Mouse (Mus musculus) olfactory bulb, adult 2 months (tissue): Measurements from ENCODE around the gene Nop56. TPM values are rescaled to one million over a fixed set of nuclear protein-coding genes. Genes with fewer than 3 reads are reported as not detected.

Experiments
- H3K27ac ChIP-seq: fragments of 200-500 bp; 2 replicates; pipeline ENCODE4 v1.5.1; 2012; ENCODE audit warnings: low read depth, low read length; ENCODE audit not compliant: insufficient read depth
- H3K4me1 ChIP-seq: fragments of 200-500 bp; 2 replicates; pipeline ENCODE4 v1.6.1; 2012; ENCODE audit warnings: low read length; ENCODE audit not compliant: control insufficient read depth, insufficient read depth
- H3K4me3 ChIP-seq: fragments of 200-500 bp; 2 replicates; pipeline ENCODE4 v1.5.1; 2012; ENCODE audit warnings: mild to moderate bottlenecking, low read depth, low read length, moderate library complexity; ENCODE audit not compliant: insufficient read depth
- CTCF ChIP-seq: fragments of 200-500 bp; IDR thresholded peaks from 2 replicates; pipeline ENCODE4 v1.5.1; 2012; ENCODE audit warnings: low read depth, mild to moderate bottlenecking, low read length, moderate library complexity; ENCODE audit not compliant: insufficient read depth
- POLR2A ChIP-seq: fragments of 200-500 bp; IDR thresholded peaks from 2 replicates; pipeline ENCODE4 v1.6.1; 2012; ENCODE audit warnings: mild to moderate bottlenecking, low read depth, low read length, moderate library complexity; ENCODE audit not compliant: insufficient read depth
- WGBS: fragments of 180-500 bp; shearing (Covaris S2); methylation state at CpG from one replicate; pipeline ENCODE4 v1.1.7; 2018; 5-methylcytosine and 5-hydroxymethylcytosine counted together
- polyA plus RNA-seq: library from polyadenylated mRNA; stranded (reverse); fragments of >200 nt; gene quantifications from 2 replicates; pipeline ENCODE4 v1.2.4, GENCODE M21; 2012; ENCODE audit warnings: low replicate concordance; ENCODE audit not compliant: missing spikeins, insufficient read depth, insufficient read length

Gene Nop56
- polyA plus RNA-seq, 1 experiment, result 362 TPM

DNA sequence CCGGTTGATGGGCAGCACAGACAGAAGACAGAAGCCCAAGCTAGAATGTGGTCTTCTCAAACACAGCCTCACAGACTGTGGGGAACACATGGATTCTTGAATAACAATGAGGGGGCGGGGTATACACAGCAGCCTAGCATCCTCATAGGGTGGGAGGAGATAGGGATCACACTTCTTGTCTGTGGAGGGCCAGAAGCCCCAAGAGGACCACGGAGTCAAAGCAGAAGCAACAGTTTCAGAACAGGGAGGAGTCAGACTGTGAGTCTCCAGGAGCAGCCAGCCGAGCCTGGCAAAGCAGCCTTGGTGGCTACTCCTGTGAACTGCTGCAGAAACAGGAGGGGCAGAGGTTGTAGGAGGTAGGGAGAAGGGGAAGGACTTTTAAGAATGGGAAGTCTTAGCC is 19.3 kb downstream of the Nop56 start:
- no peak overlapping the region for H3K4me3 ChIP-seq
- 15% methylated on average over 4 of the region's 4 CpGs for WGBS
- no peak overlapping the region for H3K27ac ChIP-seq
- peaks cover 15% of the 10 kb centered on the region for H3K4me1 ChIP-seq
- TF ChIP-seq CTCF (no peak), POLR2A (no peak)

- peaks cover 15% of the 10 kb centered on the region for H3K4me1 ChIP-seq
- peak overlapping the region; percentile 51 for H3K4me3 ChIP-seq
- TF ChIP-seq POLR2A (no peak), CTCF (no peak)
- 19% methylated on average over 20 of the region's 20 CpGs for WGBS
- no peak overlapping the region; the same call in 1 of the 2 replicates for H3K27ac ChIP-seq
These were observed 20.1 kb downstream of the Nop56 start for GRCm38 (mm10) chr2:130294218-130294935.

DNA sequence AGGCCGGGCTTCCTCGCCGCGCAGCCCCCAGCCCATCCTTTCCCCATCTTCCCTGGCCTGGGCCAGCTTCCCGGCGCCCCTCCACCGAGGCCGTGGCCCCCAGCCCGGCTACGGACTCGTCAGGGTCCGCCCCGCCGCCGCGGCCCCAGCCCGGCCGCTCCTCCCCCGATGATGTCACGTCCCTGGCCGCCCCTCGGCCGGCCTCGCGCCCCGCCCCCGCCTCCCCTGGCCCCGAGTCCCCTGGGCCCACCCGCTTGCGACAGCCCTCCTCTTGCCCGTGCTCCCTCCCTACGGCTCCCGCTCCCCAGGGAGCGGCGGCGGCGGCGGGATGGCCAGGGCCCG is 20.7 kb downstream of the Nop56 start, which contains the start of gene Ebf4:
TSS of gene Ebf4 (plus strand) at position 234 of the 342 bp plus-strand sequence.
- Histone ChIP-seq H3K27ac (no peak within 1 kb of the TSS; the same call in 1 of the 2 replicates), H3K4me3 (peak within 1 kb of the TSS; percentile 51), H3K4me1 (peaks cover 15% of the 10 kb centered on the region)
- TF ChIP-seq CTCF (no peak), POLR2A (peak; percentile 28; the same call in 1 of the 2 replicates)
- WGBS, result under 1% methylated on average over 28 of the region's 39 CpGs

DNA sequence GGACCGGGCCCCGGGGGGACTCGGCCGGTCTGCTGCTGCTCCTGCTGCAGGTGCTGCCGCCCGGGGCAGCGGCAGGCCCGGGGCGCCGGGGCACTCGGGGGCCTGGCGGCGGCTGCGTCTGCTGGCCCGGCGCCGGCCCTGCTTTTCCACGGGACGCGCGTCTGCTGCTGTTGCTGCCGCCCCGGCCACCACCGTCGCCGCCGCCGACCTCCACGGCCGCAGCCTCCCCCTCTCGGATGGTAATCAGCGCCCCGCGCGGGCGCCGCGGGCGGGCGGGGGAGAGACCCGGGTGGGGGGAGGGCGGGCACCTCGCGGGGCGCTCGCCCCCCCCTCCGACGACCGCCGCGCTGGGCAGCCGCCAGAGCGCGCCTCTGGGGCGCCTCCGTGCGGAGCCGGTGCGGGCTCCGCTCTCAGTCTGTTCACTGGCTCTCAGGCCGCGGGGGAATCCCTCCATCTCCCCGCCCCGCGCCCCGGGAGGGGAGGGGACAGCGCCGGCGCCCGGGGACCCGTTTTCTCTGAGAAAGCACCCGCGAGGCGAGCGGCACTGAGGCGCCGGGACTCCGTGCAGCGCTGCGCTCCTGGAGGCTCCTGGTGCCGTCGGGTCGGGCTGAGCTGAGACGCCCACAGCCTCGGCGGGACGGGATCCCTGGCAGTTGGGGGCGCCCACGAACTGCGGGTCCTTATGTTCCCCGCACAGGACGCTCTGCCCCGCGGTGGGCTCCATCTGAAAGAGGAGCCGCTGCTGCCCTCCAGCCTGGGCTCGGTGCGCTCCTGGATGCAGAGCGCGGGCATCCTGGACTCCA is 21.3 kb downstream of the Nop56 start:
- WGBS, result under 1% methylated on average over 90 of the region's 99 CpGs
- TF ChIP-seq CTCF (no peak), POLR2A (0 out of 2 replicates have a peak, but pooled peaks have one; percentile 35)
- Histone ChIP-seq H3K4me1 (peaks cover 15% of the 10 kb centered on the region), H3K4me3 (peak overlapping the region; percentile 51), H3K27ac (no peak overlapping the region)

GRCm38 (mm10) chr2:130296134-130296745 is 22.0 kb downstream of the Nop56 start:
- Histone ChIP-seq H3K27ac (no peak overlapping the region), H3K4me3 (peak overlapping the region; percentile 51), H3K4me1 (peaks cover 15% of the 10 kb centered on the region)
- TF ChIP-seq CTCF (no peak), POLR2A (no peak)
- WGBS, result 8% methylated on average over 20 of the region's 20 CpGs

GRCm38 (mm10) chr2:130297580-130297979 is 23.4 kb downstream of the Nop56 start:
- WGBS, result 85% methylated on average over 9 of the region's 9 CpGs
- TF ChIP-seq CTCF, result no peak
- TF ChIP-seq POLR2A, result no peak
- Histone ChIP-seq H3K4me3 (no peak overlapping the region), H3K27ac (no peak overlapping the region), H3K4me1 (peaks cover 15% of the 10 kb centered on the region)

- H3K27ac ChIP-seq, result no peak overlapping the region
- WGBS, result 72% methylated on average over 4 of the region's 4 CpGs
- no peak overlapping the region for H3K4me3 ChIP-seq
- no peaks in the 10 kb centered on the region for H3K4me1 ChIP-seq
- TF ChIP-seq POLR2A, result no peak
These were observed 28.8 kb downstream of the Nop56 start for GRCm38 (mm10) chr2:130303014-130303413.

GRCm38 (mm10) chr2:130327057-130327456 is 52.8 kb downstream of the Nop56 start:
- no peak overlapping the region for H3K4me3 ChIP-seq
- 88% methylated on average over 1 of the region's 1 CpGs for WGBS
- H3K27ac ChIP-seq, result no peak overlapping the region
- H3K4me1 ChIP-seq, result no peaks in the 10 kb centered on the region
- TF ChIP-seq CTCF, result no peak
- TF ChIP-seq POLR2A, result no peak

Other genes starting within 250 kb of the Nop56 start
- not detected in 2 replicates for gene Tgm6, start 162.0 kb upstream of the Nop56 start, polyA plus RNA-seq
- gene Snrpb, start 95.0 kb upstream of the Nop56 start, polyA plus RNA-seq, result not detected in 2 replicates
- not detected in 2 replicates for gene Tmc2, start 79.2 kb upstream of the Nop56 start, polyA plus RNA-seq
- 496 TPM in 1 of 2 replicates, not detected in the other for gene Idh3b, start 10.1 kb downstream of the Nop56 start, polyA plus RNA-seq
- not detected in 2 replicates for gene Ebf4, start 20.7 kb downstream of the Nop56 start, polyA plus RNA-seq
- gene Cpxm1, start 123.1 kb downstream of the Nop56 start, polyA plus RNA-seq, result not detected in 2 replicates
- gene Gm28372, start 130.8 kb downstream of the Nop56 start, polyA plus RNA-seq, result not detected in 2 replicates
- gene 1700020A23Rik, start 130.8 kb downstream of the Nop56 start, polyA plus RNA-seq, result not detected in 2 replicates
- gene Tmem239, start 132.0 kb downstream of the Nop56 start, polyA plus RNA-seq, result not detected in 2 replicates
- not detected in 2 replicates for gene Vps16, start 149.9 kb downstream of the Nop56 start, polyA plus RNA-seq
- gene Pced1a, start 150.3 kb downstream of the Nop56 start, polyA plus RNA-seq, result not detected in 2 replicates
- gene Ptpra, start 175.8 kb downstream of the Nop56 start, polyA plus RNA-seq, result not detected in 2 replicates